Mouse (Mus musculus) testis, postnatal 14 days (tissue): Measurements from ENCODE around the gene Tnpo3.
A peak's percentile ranks its signal among the peaks of the same experiment; 100 is the strongest.

Experiments used
- DNase-seq: peaks from one replicate; pipeline ENCODE4 v3.0.0; 2021; ENCODE audit warnings: low spot score

Tnpo3 gene

GRCm38 (mm10) chr6:29609111-29610019 lies at the start of gene Tnpo3:
TSS of gene Tnpo3 (minus strand) at chr6:29609887.
- peak; percentile 95 for DNase-seq

- no peak for DNase-seq
Measured at GRCm38 (mm10) chr6:29658626-29659475, 49.2 kb upstream of the Tnpo3 start.

DNA sequence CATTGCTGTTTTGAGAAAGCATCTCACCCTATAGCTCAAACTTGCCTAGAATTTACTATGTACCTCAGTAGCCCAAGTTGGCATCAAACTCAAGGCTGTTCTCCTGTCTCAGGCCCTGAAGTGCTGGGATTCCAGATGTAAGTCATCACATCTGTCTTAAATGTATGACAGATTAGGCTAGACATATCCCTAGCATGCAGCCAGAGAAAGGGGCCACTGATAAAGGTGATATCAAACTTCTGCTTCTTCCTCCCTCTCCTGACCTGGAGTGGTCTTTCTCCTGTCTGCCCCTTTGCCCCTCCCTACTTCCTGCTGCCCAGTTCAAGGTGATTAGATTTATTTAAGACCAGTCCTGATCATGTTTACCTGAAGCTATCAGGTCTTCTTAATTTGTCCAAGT lies 43.6 kb upstream of the Tnpo3 start:
- DNase-seq = no peak

- DNase-seq = no peak
Measured at GRCm38 (mm10) chr6:29650170-29650549, 40.5 kb upstream of the Tnpo3 start.

DNA sequence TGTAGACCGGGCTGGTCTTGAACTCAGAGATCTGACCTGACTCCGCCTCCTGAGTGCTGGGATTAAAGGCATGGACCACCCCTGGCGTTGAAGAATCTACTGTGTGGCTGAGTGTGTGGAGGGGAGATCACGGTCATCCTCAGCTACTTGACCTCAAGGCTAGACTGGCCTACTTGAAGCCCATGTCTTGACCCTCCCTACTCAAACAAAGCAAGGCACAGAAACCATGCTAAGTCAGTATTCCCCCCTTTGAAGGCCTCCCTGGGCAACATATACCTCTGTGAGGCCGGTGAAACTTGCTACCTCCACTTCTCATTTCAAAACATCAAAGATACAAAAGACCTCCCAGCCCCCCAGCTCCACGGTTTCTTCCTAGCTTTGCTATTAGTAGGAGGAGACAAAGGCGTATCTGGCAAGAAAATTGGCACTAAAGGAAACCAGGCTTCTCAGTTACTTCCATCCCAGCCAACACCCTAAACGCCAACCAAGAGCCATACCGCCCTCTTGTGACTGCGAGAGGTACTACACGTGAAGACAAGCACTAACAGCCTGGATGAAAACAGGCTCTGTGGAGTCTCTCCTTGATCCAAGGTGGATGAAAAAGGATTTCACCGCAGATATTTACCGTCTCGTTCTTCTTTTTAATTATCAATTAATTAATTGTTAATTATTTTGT lies 39.9 kb upstream of the Tnpo3 start:
- peak; percentile 86 for DNase-seq

DNA sequence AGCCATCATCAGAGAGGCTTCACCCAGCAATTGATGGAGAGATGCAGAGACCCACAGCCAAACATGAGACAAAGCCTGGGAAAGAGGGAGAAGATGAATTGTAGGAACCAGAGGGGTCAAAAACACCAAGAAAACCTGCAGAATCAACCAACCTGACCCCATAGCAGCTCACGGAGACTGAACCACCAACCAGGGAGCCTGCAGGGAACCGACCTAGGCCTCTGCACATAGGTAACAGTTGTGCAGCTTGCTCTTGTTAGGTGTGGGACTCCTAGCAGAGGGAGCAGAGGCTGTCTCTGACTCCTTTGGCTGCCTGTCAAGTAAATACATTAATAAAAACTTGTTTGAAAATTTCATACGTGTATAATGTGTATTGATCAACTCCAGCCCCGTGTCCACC lies 32.1 kb upstream of the Tnpo3 start:
- DNase-seq = no peak

- no peak for DNase-seq
Measured at GRCm38 (mm10) chr6:29639580-29640419, 30.1 kb upstream of the Tnpo3 start.

DNA sequence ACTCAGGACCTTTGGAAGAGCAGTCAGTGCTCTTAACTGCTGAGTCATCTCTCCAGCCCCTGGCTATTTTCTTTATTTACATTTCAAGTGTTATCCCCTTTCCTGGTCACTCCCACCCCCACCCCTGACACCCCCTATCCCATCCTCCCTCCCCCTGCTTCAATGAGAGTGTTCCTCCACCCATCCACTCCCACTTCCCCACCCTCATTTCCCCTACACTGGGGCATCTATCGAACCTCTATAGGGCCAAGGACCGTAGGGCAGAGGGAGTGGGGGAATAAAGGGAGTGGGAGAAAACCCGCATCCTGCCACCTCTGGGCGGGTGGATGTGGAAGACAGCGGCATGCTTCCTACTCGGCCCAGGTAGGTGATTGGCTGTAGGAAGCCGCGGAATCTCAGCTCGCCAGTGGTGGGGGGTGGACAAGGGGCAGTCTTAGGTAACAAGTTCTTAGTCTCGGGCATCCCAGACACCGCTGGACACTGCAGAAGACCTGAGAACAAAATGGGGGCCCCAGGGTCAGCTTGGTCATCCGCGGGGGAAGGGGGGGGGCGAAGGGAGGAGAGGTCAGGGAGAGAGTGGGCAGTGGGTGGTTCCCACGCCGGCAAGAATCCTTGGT lies 29.3 kb upstream of the Tnpo3 start:
- DNase-seq = no peak

GRCm38 (mm10) chr6:29637397-29638373 lies 28.0 kb upstream of the Tnpo3 start:
- DNase-seq = no peak

DNA sequence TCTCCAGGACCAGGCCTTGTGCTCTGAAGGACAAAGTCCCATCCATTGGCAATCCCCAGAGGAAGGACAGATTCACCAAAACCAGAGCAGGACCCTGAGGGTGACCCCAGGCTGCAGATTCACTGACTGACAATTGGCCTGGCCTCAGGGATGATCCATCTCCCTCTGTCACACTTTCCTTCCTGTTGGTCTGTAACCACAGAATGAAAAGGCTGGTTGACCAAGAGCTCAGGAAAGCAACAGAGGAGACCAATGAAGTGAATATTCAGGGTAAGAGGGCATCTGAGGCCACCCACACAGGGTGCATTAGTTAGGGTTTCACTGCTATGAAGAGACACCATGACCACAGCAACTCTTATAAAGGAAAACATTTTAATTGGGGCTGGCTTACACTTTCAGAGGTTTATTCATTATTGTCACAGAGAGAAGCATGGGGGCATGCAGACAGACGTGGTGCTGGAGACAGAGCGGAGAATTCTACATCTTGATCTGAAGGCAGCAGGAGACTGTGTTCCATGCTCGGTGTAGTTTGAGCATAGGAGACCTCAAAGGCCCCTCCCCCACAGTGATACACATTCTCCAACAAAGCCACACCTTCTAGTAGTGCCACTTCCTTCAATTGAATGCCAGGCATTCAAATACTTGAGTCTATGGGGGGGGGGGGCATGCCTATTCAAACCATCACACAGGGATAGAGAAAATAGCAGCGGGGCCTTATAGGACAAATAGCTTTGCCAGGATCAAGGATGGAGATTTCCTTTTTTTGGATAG lies 26.8 kb upstream of the Tnpo3 start:
- DNase-seq = no peak

DNA sequence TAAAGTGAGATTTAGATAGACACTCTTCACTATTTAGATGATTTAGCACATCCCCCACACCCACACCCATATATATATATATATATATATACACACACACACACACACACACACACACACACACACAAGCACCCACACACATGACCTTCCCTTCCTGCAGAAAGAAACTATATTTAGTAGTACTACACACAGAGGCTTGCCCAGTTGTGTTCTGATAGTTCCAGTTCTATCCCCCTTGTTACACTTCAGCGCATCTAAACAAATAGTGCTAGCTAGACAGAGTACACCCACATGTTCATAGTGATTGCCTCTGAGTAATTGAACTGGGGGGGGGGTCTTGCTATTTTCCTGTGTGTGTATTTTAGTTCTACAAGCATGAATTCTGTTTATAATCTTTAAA lies 24.9 kb upstream of the Tnpo3 start:
- no peak for DNase-seq

DNA sequence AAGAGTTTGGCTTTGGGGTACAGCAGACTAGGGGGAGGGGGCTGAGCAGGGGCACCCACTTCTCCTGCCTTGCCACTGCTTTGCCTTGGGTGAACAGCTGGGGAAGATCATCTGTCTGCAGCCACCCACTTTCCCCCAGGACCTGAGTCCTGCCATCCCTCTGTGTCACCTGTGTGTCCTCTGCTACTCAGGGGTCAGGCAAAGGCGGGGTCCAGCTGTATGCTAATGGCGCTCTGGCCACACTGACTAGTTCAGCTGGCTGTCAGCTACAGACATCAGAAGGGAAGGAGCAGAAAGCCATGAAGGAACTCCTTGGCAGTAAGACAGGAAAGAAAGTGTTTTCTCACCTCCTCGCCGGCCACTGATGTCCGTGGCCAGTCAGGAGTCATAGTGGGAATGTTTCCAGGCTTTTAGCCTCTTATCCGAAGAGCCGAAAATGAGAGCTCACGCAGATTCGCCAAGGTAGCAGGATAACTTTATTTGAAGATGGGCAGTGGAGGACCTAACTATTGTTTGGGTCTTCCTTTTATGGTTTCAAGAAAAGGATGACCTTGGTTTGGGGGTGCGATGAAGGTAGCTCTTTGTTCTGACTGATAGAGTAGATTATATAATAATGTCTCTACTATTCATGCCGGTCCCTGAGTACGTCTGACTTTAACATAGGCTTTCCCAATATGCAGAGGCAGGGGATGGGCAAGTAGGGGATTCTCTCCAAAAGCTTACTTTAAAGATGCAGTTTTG lies 23.0 kb upstream of the Tnpo3 start:
- no peak for DNase-seq

GRCm38 (mm10) chr6:29631751-29632551 lies 22.3 kb upstream of the Tnpo3 start:
- no peak for DNase-seq

DNA sequence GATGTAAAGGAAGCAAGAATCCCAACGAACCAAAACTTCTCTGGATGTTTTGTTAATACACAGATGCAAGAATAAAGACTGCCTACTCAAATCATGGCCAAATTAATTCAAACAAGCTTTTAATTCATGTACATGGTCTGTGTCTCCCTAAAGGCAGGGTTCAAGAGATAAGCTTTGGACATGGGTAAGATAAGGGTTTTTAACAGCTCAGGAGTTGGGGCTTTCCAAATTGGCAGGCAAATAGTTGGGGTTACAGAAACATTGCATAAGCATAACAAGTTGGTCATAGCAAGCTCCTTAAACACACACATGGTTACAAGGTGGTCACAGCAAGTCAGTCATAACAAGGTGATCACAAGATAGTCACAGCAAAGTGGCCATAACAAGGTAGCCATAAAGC lies 20.5 kb upstream of the Tnpo3 start:
- no peak for DNase-seq

- no peak for DNase-seq
Measured at GRCm38 (mm10) chr6:29627756-29628155, 18.1 kb upstream of the Tnpo3 start.

DNA sequence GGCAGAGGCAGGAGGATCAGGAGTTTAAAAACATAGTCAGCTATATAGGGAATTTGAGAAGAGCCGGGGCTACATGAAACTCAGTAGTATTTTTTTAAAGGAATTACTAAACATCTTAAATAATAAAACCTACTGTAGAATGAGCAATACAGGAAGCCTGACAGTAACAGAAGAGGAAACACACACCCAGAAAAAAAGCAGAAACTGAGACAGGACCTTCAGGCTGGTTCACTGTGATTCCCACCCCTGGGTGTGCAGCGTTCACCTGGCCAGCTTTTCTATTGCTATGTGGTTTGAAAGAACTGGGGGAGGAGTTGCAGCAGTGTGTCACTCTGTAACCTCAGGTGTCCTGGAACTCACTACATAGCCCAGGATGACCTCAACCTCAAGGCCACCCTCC lies 14.2 kb upstream of the Tnpo3 start:
- DNase-seq = no peak

DNA sequence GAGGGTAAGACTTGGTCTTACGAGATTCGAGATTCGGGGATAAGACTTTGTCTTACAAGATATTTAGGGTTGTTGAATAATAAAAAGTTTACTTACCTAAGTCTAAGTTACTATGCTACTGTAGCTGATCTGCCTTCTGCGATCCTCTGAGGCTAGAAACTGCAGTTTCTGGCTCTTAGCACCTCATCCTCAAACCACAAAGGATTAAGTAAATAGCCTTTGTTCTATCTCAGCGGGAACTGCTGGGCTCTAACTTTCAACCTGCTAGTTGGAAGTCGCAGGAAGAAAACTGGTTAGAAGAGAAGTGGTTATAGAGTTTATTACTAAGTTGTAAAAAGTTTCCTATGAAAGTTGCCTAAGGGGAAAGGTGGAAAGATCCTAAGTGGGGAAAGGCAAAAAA lies 12.6 kb upstream of the Tnpo3 start:
- no peak for DNase-seq
